Mouse (Mus musculus) cortical plate, adult 2 months (tissue): ENCODE data around the gene Nqo1.

ENCODE experiments used
- CTCF ChIP-seq: fragments of 200-500 bp; IDR thresholded peaks from 2 replicates; pipeline ENCODE4 v1.5.1; 2011; ENCODE audit warnings: mild to moderate bottlenecking, control low read depth, low read length; ENCODE audit not compliant: insufficient read depth; ENCODE audit errors: extremely low read depth
- POLR2A ChIP-seq: fragments of 200-500 bp; IDR thresholded peaks from 2 replicates; pipeline ENCODE4 v1.6.1; 2011; ENCODE audit warnings: mild to moderate bottlenecking, low read length, control low read depth; ENCODE audit not compliant: insufficient read depth; ENCODE audit errors: extremely low read depth

DNA sequence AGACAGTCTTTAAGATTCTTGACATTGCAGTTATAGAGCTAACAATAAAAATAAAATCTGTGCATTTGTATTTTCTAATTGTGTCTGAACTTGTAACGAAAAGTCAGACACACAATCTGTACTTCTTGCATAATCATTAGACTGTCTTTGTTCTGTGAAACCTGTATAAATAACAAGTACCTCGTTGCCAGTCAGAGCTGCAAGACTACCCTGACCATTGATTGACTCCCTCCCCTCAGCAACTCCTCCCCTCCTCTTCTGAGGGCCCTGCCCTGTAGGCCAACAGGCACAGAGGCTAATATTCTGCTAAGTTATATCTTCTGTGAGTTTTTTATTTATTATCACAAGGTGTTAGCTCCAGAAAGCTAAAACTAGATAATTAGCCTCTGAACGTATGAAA, 2.9 kb upstream of the Nqo1 start:
- TF ChIP-seq CTCF (no peak), POLR2A (no peak)
